ENCODE assay signal across 1 mouse cellular context in the genomic region with DNA sequence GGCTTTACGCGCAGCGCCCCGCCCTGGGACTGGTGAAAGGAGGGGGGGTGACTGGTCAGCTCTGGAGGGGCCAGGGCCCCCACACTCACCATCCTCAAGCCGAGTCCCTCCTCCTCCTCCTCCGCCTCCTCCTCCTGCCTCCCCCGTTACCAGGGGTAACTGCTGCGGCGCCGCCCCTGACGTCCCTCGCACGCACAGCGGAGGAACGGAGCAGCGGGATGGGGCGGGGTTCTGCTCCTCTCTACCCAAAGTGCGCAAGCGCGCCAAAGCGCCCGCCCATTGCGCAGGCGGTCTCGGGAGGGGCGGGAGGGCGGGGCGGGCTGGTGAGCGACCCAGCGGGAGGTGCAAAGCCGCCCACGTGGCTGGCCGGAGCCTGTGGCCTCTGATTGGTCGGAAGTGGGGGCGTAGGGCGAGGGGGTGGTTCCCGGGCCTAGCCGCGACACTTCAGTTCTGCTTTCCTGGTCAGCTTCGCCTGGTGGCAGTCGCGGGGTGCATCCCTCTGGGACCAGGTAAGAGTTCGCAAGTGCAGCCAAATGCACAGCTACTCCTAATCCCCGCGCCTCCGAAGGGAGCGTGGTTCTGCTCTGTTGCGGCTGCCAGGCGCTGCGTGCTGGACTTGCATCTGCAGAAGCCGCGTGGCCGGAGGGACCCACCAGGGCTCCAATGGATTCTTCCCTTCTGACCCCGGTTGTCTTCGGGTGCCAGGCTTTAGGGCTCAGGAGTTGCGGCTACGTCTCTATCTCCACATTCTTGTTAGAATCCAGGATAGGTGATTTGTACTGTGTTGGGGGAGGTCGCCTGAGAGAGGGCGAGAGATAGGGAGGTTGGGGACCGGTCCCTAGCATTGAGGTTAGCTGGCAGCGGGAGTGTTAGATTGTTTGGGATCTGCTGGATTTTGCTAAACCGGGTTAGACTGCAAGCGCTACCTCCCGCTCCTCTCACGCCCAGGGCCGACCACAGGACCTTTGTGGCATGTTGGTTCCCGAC.
TF ChIP-seq lines count a peak whose summit lies in the region.

A gene (minus strand): TSS at position 248 of the 987 bp plus-strand sequence.
A gene (plus strand): TSS at position 415 of the 987 bp plus-strand sequence.

TF ChIP-seq in MEL, 35 proteins besides CTCF, POLR2A, EP300 and RAD21 (continued from another document):
- peak; percentile 59 for TF ChIP-seq TCF12 (IDR thresholded peaks at IDR 0.05; ENCODE audit: low read depth, low read length)
- peak; percentile 91; the same call in 1 of the 2 replicates for TF ChIP-seq ZMIZ1 (IDR thresholded peaks at IDR 0.05; ENCODE audit: low read depth, low read length)
- TF ChIP-seq ZKSCAN1 (IDR thresholded peaks at IDR 0.05; ENCODE audit: low read depth, low read length), result no peak
- peak; percentile 90 for TF ChIP-seq NRF1 (IDR thresholded peaks at IDR 0.05; ENCODE audit: insufficient read depth, low read depth, low read length, poor library complexity, severe bottlenecking)
- no peak for TF ChIP-seq ZC3H11A (IDR thresholded peaks at IDR 0.05; ENCODE audit: low read depth, low read length)
- no peak for TF ChIP-seq GATA1 (IDR thresholded peaks at IDR 0.05; ENCODE audit: low read depth, low read length)
- peak; percentile 87 for TF ChIP-seq MXI1 (IDR thresholded peaks at IDR 0.05; ENCODE audit: low read depth, low read length)
- peak; percentile 91 for TF ChIP-seq SIN3A (IDR thresholded peaks at IDR 0.05; ENCODE audit: low read length)
- peak; percentile 95 for TF ChIP-seq NELFE (IDR thresholded peaks at IDR 0.05; ENCODE audit: low read depth, low read length)
- no peak; the same call in 1 of the 2 replicates for TF ChIP-seq KAT2A (conservative IDR thresholded peaks at IDR 0.05; ENCODE audit: low read depth, low read length)
- peak; percentile 92 for TF ChIP-seq USF1 (IDR thresholded peaks at IDR 0.05; ENCODE audit: low read depth, low read length)
- TF ChIP-seq ELF1 (IDR thresholded peaks at IDR 0.05; ENCODE audit: low read depth, low read length), result peak; percentile 72
- TF ChIP-seq RCOR1 (IDR thresholded peaks at IDR 0.05; ENCODE audit: low read depth, low read length), result no peak; the same call in 1 of the 2 replicates
- TF ChIP-seq MAX (IDR thresholded peaks at IDR 0.05; ENCODE audit: low read length), result peak; percentile 85
- TF ChIP-seq HCFC1 (IDR thresholded peaks at IDR 0.05; ENCODE audit: low read depth, low read length), result peak; percentile 68
- TF ChIP-seq POLR2AphosphoS2 (IDR thresholded peaks at IDR 0.05; ENCODE audit: low read length), result peak; percentile 89
- TF ChIP-seq MYC (IDR thresholded peaks at IDR 0.05; ENCODE audit: low read depth, low read length), result peak; percentile 82
- TF ChIP-seq MAFK (IDR thresholded peaks at IDR 0.05; ENCODE audit: borderline replicate concordance, low read depth, low read length), result no peak
TF ChIP-seq in MEL: peak in this region for 18.
